Mouse (Mus musculus) cerebellum, postnatal 14 days (tissue): ENCODE data around the gene Trio.
A peak's percentile ranks its signal among the peaks of the same experiment; 100 is the strongest.

Experiments
- DNase-seq, 2 experiments: peaks; one replicate each; pipeline ENCODE4 v3.0.0; 2021; ENCODE audit warnings: mixed read lengths in 2 of 2

Trio gene

GRCm38 (mm10) chr15:27826886-27827285, 198.8 kb downstream of the Trio start:
- no peak for DNase-seq

DNA sequence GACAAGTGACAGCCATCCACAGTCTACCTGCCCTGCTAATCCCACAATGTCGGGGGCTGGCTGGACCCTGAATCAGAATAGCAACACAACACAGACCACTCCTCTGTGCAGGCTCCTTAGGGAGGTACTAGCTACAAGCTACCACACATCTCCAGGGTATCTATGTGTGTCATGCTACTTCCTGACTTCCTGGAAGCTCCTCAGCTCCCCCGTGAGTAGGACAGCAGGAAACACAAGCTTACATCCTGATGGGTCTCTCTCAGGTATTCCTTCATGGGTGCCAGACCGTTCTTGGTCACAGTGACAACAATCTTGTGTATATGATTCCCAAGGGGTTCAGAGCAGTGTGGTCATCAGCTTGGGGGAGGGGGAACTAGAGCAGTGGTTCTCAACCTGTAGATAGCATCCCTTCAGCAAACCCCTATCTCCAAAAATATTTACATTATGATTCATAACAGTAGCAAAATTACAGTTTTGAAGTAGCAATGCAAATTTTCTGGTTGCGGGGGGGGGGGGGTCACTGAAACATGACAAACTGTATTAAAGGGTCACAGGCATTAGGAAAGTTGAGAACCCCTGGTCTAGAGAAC, 199.5 kb downstream of the Trio start:
- no peak for DNase-seq

DNA sequence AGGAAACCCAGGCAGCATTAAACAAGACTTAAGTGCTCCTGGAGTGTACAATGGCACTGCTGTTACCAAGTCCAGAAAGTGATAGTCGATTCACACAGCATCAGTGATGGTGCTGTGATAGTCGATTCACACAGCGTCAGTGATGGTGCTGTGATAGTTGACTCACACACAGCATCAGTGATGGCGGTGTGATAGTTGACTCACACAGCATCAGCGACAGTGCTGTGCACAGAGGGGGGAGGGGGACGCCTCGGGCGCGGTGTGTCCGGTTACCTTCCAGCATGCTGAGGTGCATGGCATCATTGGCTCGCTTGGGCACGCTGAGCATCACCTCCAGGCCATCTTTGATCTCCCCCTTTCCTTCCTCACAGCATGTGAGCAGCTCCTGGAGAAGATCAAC, 200.3 kb downstream of the Trio start:
- DNase-seq, result no peak

GRCm38 (mm10) chr15:27823581-27823980, 202.1 kb downstream of the Trio start:
- DNase-seq, result peak; percentile 36 to 47

DNA sequence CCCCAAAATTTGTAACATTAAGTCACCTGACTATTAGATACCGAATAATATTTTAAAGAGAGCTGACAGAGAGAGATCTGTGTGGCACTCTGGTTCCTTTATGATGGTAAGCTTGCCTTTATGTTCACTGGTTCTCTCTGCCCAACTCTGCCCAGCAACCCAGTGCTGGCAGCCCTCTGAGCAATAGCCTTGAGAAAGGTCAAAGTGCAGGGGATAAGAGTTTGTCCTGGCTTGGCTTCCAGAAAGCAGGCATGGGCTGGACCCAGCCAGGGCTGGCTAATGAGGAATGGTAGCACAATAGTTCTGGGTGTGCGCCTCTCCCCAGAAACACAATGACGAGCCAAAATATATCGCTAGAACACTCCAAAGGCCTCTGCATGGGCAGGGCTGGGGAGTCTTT, 203.2 kb downstream of the Trio start:
- no peak for DNase-seq

- DNase-seq, result no peak
Observed at GRCm38 (mm10) chr15:27821651-27822364, 203.8 kb downstream of the Trio start.

GRCm38 (mm10) chr15:27817096-27817495, 208.6 kb downstream of the Trio start:
- peak; percentile 43 to 63 for DNase-seq

DNA sequence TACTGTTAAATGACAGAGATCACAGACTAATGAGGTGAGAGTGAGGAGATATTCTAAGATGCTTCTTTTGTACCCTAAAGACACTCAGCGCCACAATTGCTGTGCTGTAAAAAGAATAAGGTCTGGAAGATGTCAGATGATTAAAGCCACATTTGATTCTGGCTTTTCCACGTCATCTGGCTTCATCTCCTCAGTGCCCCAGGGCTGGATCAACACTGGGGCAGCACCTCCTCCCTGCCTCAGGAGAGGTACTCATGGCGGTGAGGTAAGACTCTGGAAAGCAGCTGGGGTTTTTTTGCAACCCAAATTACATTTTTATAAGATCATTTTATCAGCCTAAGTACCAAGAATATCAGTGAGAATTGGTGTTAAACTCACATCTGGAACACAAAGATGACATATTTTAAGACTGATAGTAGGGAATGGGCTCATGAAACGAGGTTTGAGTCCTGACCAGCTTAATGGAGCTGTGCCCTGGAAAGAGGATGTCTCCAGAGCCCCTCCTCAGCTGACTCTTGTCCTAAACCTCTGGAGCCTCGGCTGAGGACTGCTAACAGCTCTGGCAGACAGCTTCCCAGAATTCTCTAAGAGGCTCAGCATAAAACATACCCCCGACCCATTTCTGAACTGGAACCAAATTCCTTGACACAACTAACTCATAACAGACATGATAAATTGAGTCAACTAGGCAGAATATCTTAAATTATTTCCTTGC, 210.8 kb downstream of the Trio start:
- no peak for DNase-seq

- DNase-seq, result no peak
Observed at GRCm38 (mm10) chr15:27810793-27811488, 214.7 kb downstream of the Trio start.

- no peak for DNase-seq
Observed at GRCm38 (mm10) chr15:27810262-27810661, 215.4 kb downstream of the Trio start.

DNA sequence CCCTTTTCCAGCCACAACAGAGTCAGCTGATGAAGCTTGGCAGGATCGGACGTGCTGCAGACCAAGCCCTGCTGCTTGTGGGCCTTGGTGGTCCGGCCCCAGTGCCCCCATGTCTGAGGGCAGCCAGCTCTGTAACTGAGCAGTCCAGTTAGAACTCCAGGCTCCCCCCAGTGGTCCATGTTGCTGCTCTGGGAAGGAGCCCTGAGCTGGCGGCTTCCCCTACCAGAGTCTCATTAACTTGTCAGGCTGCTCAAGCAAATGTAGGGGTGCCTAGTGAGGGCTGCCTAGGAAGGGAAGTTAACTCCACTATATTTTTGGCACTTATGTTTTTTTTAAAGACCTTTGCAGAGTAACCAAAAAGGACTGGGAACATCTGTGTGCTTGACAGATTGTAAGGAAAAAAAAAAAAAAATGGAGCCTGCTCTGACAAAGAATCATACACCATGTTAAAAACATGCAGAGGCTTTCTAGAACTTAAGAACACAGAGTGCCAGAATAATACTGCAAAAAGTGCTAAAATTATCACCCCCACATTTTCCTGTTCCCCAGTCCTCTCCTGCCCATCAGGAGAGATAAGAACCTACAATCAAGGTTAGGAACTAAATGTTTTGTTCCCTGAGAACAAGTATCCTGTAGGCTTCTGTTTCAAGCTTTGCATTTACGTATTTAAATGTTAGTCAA, 216.9 kb downstream of the Trio start:
- DNase-seq, result peak in 1 of 2 experiments; percentile 44

DNA sequence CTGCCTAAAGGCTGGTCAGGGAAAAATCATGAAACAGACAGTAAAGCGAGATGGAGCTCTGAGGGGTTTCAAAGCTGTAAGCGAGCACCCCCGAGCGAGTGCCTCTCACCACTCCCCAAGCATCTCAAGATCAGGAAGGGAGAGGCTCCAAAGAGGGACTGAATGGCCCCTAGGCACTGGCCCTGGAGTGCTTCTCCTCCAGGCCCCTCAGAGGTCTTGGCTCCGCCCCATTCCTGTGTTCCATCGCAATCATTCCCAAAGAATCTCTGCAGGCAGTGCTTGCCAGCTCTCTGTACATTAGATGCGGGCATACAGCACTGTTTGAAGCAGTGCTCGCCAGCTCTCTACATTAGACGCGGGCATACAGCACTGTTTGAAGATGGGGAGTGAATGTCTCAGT, 219.4 kb downstream of the Trio start:
- no peak for DNase-seq

DNA sequence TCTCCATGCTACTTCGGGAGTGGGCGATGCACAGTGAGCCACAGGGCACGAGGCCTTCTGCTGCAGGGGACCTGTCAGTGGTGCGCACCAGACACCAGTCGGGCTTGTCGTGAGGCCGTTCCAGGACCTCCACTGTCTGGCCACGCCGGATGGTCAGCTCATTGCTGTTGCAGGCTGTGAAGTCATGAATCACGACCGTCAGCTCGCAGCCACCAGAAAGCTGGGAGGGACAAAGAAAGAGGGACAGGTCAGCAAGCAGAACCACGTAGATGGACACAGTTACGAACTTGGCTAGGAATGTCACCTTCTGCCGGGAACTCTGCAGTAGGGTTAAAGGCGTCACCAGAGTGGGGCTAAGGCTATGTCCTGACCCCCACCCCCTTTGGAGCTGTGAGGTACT, 220.0 kb downstream of the Trio start:
- no peak for DNase-seq

DNA sequence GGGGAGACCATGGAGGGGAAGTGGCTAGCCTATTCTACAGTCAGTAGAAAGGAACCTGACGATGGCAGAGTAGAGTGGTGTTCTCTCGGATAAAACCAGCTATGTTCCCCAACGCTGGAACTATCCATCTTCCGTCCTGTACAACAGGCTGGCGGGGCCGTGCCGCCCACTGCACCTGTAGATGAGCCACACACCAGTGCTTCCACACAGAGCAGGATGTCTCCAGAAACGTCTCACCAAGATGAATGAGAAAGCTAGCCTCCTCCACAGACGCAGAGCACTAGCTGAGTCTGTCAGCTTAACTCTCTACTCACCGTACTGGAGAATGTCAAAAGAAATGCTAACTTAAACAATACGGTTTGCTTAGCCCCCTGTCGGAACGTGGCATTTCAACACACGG, 221.2 kb downstream of the Trio start:
- no peak for DNase-seq

GRCm38 (mm10) chr15:27803568-27804345, 221.9 kb downstream of the Trio start:
- DNase-seq, result peak; percentile 66 to 69

DNA sequence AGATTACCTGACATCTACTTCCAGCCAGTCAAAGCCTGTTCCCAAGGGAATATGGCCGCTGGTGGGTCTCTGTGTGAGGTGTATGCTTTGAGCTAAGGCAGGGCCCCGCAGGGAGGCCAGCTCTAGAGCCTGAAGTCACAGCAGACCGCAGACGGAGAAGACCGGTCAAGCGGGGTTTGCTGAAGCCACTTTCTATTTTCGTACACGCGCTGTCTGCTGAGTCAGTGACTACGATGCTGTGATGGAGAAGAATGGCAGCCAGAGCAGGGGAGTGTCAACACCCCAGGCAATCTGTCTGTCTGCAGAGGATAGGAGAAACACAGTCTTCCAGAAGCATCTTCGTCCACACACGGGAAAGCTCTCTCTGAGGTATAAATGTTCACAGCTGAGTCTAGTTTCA, 223.4 kb downstream of the Trio start:
- DNase-seq, result peak; percentile 37 to 43

DNA sequence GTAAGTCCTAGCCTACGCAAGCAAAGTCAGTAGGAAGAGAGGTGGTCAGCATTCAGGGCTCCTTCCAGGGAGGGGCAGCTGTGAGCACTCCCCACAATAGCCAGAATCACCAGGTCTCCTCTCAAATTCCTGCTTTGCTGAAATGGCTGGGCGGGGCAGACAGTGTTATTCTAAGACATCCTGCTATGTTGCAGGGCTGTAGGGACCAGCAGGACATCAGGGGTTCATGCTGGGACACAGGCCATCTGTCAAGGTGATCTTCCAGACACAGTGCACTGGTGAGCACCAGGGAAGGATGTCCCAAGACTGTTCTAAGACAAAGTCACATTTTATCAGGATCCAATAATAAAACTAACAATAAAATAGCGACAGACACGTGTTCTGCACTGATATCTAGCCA, 224.5 kb downstream of the Trio start:
- peak in 1 of 2 experiments; percentile 57 for DNase-seq

GRCm38 (mm10) chr15:27797480-27798155, 228.0 kb downstream of the Trio start:
- DNase-seq, result no peak

DNA sequence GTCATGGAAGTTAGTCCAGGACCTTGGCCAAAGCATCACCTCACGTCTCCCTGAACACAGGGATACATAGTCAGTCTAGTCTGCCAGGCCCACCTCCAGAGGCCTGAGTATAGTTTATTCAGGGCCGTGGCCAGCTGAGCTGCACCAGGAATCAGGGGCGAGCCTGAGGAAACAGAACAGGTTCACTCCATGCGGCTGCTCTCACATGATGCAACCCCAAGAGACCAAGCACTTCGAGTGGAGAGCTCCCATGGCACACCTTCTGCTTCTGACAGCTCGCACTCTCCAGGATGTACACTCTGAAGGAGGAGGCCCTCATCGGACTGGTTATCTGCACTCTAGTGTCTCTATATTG, 228.8 kb downstream of the Trio start:
- no peak for DNase-seq

DNA sequence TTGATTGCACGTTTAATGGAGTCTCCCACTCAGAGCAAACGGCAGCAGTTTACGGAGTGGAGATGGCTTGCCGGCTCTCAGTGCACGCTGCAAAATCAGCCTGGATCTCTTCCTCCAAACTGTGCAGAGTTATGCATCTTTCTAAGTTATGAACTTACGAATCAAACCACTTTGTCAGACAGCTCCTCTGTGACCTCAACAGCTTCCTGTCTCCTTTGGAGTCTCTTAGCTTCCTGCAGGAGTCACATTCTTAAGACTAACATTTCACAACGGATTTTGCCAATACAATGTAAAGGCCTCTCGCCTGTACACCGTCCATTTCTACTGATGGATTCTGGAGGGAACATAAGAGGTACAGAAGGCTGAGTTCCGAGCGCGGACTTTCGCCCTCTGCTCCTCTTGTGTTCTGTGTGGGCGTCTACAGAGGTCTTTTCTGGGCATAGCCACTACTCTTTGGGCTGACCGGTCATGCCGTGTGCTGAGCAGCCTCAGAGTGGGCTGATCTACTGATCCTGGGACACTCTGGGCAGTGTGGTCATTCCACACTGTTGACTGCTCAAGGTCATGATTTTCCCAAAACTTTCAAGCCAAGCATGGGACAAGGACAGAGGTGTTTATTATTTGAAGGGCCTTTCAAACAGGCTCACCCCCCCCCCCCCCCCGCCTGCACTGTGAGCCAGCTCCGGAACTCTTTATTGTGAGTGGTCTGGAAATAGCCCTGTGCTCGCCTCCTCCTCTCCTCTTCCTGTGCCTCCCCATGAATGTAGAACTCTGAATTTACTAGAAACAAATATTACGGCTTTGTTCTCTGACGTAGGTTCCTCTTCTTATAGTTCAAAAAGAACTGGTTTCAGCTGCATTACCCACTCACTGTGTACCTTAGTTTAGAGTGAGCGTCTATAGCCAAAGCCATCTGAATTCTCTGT, 229.4 kb downstream of the Trio start:
- DNase-seq, result no peak
